In the genomic region with DNA sequence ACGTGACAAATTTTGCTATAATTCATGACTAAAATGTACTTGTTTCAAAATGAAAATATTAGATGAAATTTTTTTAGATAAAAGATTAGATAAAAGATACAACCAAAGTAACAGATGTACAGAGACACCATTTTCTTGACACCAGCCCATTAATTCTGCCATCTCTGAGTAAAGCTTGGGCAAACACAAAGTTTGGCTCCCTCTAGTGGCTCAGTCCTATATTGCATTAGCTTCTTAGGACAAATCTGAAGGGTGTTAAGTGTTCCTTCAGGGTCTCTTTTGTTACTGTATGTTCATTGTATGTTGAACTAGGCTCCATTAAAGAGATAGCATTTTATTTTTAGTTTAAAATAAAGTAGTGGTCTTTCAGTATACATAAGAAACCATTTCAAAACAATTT, we compare ENCODE assay signal across 9 mouse cellular contexts. TPM values are rescaled to one million over a fixed set of nuclear protein-coding genes. Genes with fewer than 3 reads are reported as not detected.
DNase-seq lines count a peak whose midpoint lies in the region; ATAC-seq and TF ChIP-seq lines count a peak whose summit lies in the region.
"Had no signal": no experiment of that assay in that cellular context is flagged by ENCODE, and none has a peak within 500 bp of the region (broad histone marks: within the 10 kb centered on the region; RNA-seq: fewer than 3 reads in every experiment).

No protein-coding gene starts in this region.

- no peak for TF ChIP-seq EP300 in CH12.LX (IDR thresholded peaks at IDR 0.05; ENCODE audit: low read length)

- H3K27ac ChIP-seq in kidney, adult 2 months (ENCODE audit: insufficient read depth, low read depth, low read length): no peak overlapping the region
- H3K27ac ChIP-seq in CH12.LX (ENCODE audit: insufficient read depth, low read depth): no peak overlapping the region
- no peak overlapping the region for H3K27ac ChIP-seq in hindbrain, embryonic 12.5 days
- H3K27ac ChIP-seq: limb, embryonic 12.5 days had no signal

- dilution Hi-C loops in CH12.LX (cut with MboI; ENCODE audit: extremely low pct_ligation_motif_present, extremely low pct_unique_long_range_greater_than_20kb, low sequenced_read_pairs): no loop called here

- in situ Hi-C loops in CH12.LX (cut with MboI; ENCODE audit: low pct_ligation_motif_present, low pct_unique_long_range_greater_than_20kb, low sequenced_read_pairs): no loop called here

- TF ChIP-seq RAD21 in CH12.LX (IDR thresholded peaks at IDR 0.05; ENCODE audit: low read depth, low read length): peak; percentile 71

- no peaks in the 10 kb centered on the region for H3K79me2 ChIP-seq in CH12.LX (replicated peaks; ENCODE audit: control insufficient read depth, extremely low read depth, insufficient read depth, poor library complexity, severe bottlenecking)

- TF ChIP-seq POLR2A in kidney, adult 2 months (IDR thresholded peaks at IDR 0.05; ENCODE audit: low read depth, low read length): no peak
- TF ChIP-seq POLR2A in CH12.LX (IDR thresholded peaks at IDR 0.05; ENCODE audit: low read depth, low read length): no peak

- no peaks in the 10 kb centered on the region for H3K27me3 ChIP-seq in kidney, adult 2 months (replicated peaks; ENCODE audit: control insufficient read depth, insufficient read depth, low read length)
- no peaks in the 10 kb centered on the region for H3K27me3 ChIP-seq in CH12.LX (replicated peaks)
- H3K27me3 ChIP-seq in hindbrain, embryonic 12.5 days: no peaks in the 10 kb centered on the region
- H3K27me3 ChIP-seq: limb, embryonic 12.5 days had no signal

- DNase-seq in kidney, adult 2 months: peak; percentile 74
- DNase-seq in kidney, adult 11 months: no peak
- DNase-seq in A20 (ENCODE audit: low read depth, low spot score): peak; percentile 81
- DNase-seq in CH12.LX (ENCODE audit: extremely low read depth): peak; percentile 82
- peak; percentile 83 for DNase-seq in cerebellum, adult 9-10 months
- peak; percentile 70 to 73 for DNase-seq in kidney, postnatal 36 days

- H3K4me3 ChIP-seq in kidney, adult 2 months (ENCODE audit: insufficient read depth, low read depth, low read length): no peak overlapping the region
- no peak overlapping the region for H3K4me3 ChIP-seq in CH12.LX (replicated peaks in 1 of 3; ENCODE audit: low read depth in 2 of 3, low read length in 2 of 3, poor library complexity in 1 of 3)
- H3K4me3 ChIP-seq in hindbrain, embryonic 12.5 days: no peak overlapping the region
- H3K4me3 ChIP-seq: limb, embryonic 12.5 days had no signal

- ATAC-seq in neutrophil, adult 5-6 weeks (ENCODE audit: extremely low read depth, insufficient number of reproducible peaks, low FRiP score, poor library complexity, severe bottlenecking): peak; percentile 84
- ATAC-seq in hindbrain, embryonic 12.5 days (ENCODE audit: low FRiP score): no peak

- no peaks in the 10 kb centered on the region for H3K9me3 ChIP-seq in CH12.LX (replicated peaks; ENCODE audit: low read length)
- no peaks in the 10 kb centered on the region for H3K9me3 ChIP-seq in hindbrain, embryonic 12.5 days (replicated peaks)
- H3K9me3 ChIP-seq: limb, embryonic 12.5 days had no signal

- no peak for TF ChIP-seq CTCF in kidney, adult 2 months (conservative IDR thresholded peaks at IDR 0.05; ENCODE audit: insufficient read depth, insufficient read length, low read depth, low read length)
- TF ChIP-seq CTCF in CH12.LX (conservative IDR thresholded peaks at IDR 0.05 in 1 of 2, IDR thresholded peaks at IDR 0.05 in 1 of 2; ENCODE audit: low read depth in 2 of 2, low read length in 2 of 2): peak; percentile 81 to 83

- H3K4me1 ChIP-seq in kidney, adult 2 months (ENCODE audit: control insufficient read depth, insufficient read depth, low read length): peaks cover 10% of the 10 kb centered on the region; the same call in 1 of the 2 replicates
- no peaks in the 10 kb centered on the region for H3K4me1 ChIP-seq in CH12.LX (ENCODE audit: control insufficient read depth in 1 of 2, insufficient read depth in 2 of 2)
- no peaks in the 10 kb centered on the region for H3K4me1 ChIP-seq in hindbrain, embryonic 12.5 days

- no peak overlapping the region for H3K9ac ChIP-seq in CH12.LX (ENCODE audit: insufficient read depth, low read depth)
- H3K9ac ChIP-seq in hindbrain, embryonic 12.5 days: no peak overlapping the region
- H3K9ac ChIP-seq: limb, embryonic 12.5 days had no signal

- H3K4me2 ChIP-seq in CH12.LX (ENCODE audit: insufficient read depth, low read depth, poor library complexity, severe bottlenecking): no peak overlapping the region
- H3K4me2 ChIP-seq in hindbrain, embryonic 12.5 days (replicated peaks): no peak overlapping the region
- H3K4me2 ChIP-seq: limb, embryonic 12.5 days had no signal

- WGBS in kidney, adult 2 months: 92% methylated on average over 1 of the region's 1 CpGs
- 93% methylated on average over 1 of the region's 1 CpGs for WGBS in hindbrain, embryonic 12.5 days

- H3K36me3 ChIP-seq in kidney, adult 2 months (ENCODE audit: control insufficient read depth, insufficient read depth, low read length): no peaks in the 10 kb centered on the region
- H3K36me3 ChIP-seq in CH12.LX (replicated peaks in 1 of 2; ENCODE audit: control insufficient read depth in 1 of 2, insufficient read depth in 1 of 2, low read length in 1 of 2): no peaks in the 10 kb centered on the region
- H3K36me3 ChIP-seq in hindbrain, embryonic 12.5 days: no peaks in the 10 kb centered on the region
- H3K36me3 ChIP-seq: limb, embryonic 12.5 days had no signal

TF ChIP-seq in CH12.LX, 34 proteins besides CTCF, POLR2A, EP300 and RAD21:
- TF ChIP-seq SMC3 (IDR thresholded peaks at IDR 0.05; ENCODE audit: low read depth, low read length) (peak; percentile 52), CHD2 (IDR thresholded peaks at IDR 0.05; ENCODE audit: low read length) (no peak), MYC (IDR thresholded peaks at IDR 0.05; ENCODE audit: low read depth, low read length) (0 out of 2 replicates have a peak, but pooled peaks have one; percentile 25)

RNA-seq across cellular contexts. Expression of gene 4921507P07Rik, which starts 8.2 kb away (rescaled TPM):
- 0.26 and 0.33 TPM in 2 replicates for polyA plus RNA-seq in kidney, adult 2 months (2012; rRNA removed)
- total RNA-seq in CH12.LX (2012; rRNA removed) (not detected in 2 replicates), CH12.LX (2014; rRNA removed) (not detected in 2 replicates)
- 0.13 and 0.14 TPM in 2 replicates for polyA plus RNA-seq in CH12.LX (2012; ENCODE audit: insufficient read length, low read depth)
- 0.35 and 0.98 TPM in 2 replicates for total RNA-seq in neutrophil, adult 5-6 weeks (2017)
- 1.1 and 1.2 TPM in 2 replicates for polyA plus RNA-seq in hindbrain, embryonic 12.5 days (2016; fragmentation: Nextera tagmentation; extraction: Ambion mirVana)

RNA-seq across cellular contexts. Expression of gene Cycs, which starts 21.9 kb away (rescaled TPM):
- polyA plus RNA-seq in kidney, adult 2 months (2012; rRNA removed): 6.6 and 12.7 TPM in 2 replicates
- total RNA-seq in CH12.LX (2012; rRNA removed) (44.6 and 78.9 TPM in 2 replicates), CH12.LX (2014; rRNA removed) (122 and 137 TPM in 2 replicates)
- polyA plus RNA-seq in CH12.LX (2012; ENCODE audit: insufficient read length, low read depth): 23.0 and 34.2 TPM in 2 replicates
- 44.1 and 49.5 TPM in 2 replicates for total RNA-seq in neutrophil, adult 5-6 weeks (2017)
- 59.7 and 65.1 TPM in 2 replicates for polyA plus RNA-seq in hindbrain, embryonic 12.5 days (2016; fragmentation: Nextera tagmentation; extraction: Ambion mirVana)
